Mouse (Mus musculus): ENCODE measurements around the gene Phox2a.

Gene Phox2a

DNA sequence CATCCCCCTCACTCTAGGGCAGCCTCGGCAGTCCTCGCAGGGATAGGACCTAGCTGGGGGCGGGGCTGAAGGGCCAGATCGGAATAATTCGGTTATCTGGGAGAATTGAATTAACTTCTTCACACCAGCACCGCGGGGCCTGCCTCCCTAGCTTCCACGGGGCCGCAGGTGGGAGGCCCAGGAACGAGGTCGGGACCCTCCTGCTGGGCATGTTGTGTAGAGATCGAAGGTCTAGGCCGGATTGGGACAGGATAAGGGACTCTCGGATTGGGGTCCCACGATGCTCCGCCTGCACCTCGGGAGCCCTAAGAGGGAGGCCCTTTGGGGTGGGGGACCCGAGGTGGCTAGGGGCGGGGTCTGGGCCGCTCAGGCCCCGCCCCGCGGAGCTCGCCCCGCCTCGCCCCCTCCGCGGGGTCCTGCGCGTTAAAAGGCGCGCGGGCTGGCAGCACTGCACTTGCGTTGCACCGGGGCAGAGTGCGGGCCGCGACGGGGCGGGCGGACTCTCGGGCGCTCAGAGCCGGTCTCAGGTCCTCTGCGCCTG lies at the start of gene Phox2a:
Phox2a (plus strand) TSS at position 453 of the 541 bp plus-strand sequence.
- DNase-seq (ENCODE audit: low spot score in 2 of 2): no peak

DNA sequence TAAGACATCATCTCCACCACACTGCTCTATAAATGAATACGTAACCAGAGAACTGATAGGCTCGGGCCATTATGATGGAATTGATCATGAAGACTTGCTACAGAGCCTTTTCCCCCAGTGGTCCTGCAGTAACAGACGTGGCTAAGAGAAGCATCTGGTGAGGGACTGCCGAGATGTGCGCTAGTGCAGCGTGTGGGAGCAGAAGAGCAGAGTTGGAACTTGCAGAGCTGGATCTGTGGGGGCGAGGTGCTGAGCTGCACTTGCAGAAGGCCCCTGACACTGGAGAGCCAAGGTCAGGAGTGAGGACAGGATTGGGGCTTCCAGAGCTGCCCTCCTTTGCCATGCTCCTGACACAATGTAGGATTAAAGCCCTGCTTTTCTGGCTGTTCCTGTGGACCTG lies 48.1 kb upstream of the Phox2a start:
- DNase-seq (ENCODE audit: low spot score in 2 of 2): no peak

DNA sequence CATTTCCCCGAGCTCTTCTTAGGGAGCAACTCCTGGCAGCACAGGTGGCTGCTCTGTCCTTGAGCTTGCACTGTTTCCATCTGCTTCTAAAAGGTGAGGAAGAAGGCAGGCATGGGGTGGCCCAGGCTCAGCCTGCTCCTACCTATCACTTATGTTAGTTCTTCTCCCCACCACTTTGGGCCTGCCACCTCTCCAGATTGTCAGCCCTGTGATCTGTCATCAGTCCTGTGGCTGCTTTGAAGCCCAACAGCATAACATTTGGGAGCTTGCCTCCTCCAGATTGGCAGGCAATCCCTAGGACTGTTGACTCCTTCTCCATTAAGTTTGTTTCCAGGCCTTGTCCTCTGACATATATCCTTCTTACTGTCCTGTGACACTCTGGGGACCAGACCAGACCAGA lies 46.5 kb upstream of the Phox2a start:
- no peak for DNase-seq (ENCODE audit: low spot score in 2 of 2)

DNA sequence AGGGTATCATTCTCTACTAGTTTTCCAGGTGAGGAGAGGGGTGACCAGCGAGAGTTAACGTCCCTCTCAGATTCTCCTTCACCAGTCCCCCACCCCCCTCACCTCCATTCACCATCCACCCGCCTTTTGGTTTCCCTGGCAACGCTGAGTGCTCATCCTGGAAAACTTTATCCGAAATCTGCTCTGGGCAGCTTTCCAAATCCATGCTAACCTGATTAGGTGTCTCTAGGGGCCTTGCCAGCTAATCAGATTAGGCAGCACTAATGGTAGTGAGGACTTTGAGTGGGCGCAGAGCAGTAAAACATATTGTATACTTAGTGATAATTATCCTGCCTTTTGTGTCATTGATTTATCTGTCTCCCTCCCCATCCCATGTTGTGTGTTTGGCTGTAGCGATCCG lies 45.4 kb upstream of the Phox2a start:
- no peak for DNase-seq (ENCODE audit: low spot score in 2 of 2)

DNA sequence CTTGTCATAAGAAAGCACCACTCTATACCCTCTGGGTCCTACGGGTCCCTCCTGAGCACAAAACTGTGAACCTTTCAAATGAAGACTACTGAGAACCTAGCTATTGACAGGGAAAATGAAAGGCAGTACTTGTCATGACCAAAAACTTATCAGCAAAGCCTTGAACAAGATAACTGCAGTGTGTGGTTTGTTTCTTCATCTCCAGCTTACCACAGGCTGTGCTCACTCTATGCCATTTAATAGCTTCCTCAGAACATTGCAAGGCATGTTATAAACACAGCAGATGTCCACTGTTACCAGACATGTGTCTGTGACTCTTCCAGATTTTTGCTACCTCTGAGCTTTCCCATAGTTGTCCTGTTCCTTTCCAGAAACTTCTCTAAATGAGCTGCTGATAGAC lies 41.1 kb upstream of the Phox2a start:
- no peak for DNase-seq (ENCODE audit: low spot score in 2 of 2)

DNA sequence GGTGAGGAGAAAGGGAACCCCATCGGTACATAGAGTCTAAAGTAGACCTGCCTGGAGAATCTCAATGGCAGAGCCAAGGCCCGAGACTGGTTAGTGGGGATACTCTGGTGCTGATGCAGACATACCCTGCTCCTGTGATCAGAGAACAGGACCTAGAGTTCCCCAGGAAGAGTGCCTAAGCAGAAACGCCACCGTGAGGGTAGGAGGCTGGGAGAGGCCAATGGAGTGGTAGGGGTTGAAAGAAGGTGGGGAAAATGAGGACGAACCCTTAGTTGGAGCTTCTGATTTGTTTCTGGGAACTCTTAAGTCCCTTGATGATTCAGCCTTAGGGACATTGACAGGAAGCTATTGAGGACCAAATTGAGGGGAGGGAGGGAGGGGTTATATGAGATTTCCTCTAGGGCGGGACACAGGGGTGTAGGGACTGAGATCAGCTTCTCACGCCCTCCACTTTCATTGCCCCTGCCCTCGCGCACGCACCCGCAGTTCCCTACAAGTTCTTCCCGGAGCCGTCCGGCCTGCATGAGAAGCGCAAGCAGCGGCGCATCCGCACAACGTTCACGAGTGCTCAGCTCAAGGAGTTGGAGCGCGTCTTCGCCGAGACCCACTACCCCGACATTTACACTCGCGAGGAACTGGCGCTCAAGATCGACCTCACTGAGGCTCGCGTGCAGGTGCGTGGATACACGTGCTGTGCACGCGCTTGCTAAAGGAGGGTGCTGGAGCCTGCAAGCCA lies 2.4 kb downstream of the Phox2a start:
- DNase-seq (ENCODE audit: low spot score in 2 of 2): no peak

DNA sequence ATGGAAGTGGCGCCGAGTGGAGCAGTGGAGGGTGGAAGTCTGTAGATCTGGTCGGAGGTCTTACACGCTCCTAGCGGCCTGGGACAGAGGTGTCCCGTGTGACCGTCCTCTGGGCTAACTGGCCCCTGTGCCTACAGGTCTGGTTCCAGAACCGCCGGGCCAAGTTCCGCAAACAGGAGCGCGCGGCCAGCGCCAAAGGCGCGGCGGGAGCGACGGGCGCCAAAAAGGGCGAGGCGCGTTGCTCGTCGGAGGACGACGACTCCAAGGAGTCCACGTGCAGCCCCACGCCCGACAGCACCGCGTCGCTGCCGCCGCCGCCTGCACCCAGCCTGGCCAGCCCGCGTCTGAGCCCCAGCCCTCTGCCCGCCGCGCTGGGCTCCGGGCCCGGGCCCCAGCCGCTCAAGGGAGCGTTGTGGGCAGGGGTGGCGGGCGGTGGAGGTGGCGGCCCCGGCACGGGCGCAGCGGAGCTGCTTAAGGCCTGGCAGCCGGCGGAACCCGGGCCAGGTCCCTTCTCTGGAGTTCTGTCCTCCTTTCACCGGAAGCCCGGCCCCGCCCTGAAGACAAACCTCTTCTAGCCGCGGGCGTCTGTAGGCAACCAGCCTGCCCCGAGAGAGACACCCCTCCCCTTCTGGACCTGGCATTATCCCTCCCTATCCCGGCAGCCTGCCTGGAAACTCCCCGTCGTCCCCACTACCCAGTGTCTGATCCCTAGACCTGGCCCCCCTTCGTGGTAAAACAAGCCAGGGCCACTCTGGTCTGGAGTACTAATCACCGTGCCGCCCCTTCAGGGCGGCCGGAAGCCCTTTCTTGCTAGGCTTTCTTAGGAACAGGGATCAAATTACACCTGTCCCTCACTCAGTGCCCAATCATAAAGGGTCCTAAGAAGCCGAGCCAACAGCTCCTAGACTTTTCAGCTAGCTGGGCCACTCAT lies 3.7 kb downstream of the Phox2a start:
- DNase-seq (ENCODE audit: low spot score in 2 of 2): peak; percentile 51 to 66

DNA sequence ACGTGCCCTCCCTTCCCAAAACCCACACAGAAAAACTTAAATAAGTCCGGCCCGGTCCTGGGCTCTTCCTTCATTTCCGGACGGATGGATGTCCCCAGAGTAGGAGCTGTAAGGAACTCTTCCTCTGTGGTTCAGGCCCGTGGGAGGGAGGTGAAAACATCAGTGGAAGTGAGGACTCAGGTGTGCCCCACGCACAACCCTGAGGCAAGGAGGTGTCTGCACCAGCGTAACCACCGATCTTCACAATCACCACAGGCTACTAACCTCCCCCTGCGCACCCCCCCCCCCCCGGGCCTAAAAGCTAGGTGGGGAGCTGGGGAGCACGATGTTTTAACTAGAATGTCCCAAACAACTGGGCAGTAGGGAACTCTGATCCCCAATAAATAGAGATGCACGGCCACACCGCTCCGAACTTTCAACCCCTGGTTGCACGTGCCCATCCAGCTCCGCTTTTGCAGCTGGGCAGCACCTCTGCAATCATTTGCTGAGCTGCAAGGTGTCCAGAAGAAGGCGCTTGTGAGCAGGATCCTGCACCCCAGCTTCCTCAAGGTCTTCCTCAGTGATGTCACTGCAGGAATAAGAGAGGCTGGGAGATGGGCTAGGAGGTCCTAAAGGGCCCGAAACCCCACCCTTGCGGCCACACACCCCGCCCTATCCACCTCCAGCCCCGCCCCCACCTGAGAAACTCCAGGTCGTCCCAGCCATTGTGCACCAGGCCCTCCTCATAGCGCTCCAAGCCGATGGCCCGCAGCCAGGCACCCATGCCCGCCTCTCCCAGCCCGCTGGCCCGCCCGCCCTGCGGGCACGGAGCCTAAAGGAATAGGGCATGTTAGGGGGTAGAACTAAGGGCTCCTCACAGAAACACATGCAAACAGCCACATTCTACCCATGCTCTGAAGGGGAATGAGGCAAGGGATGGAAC lies 5.0 kb downstream of the Phox2a start:
- DNase-seq (ENCODE audit: low spot score in 2 of 2): peak in 1 of 2 experiments; percentile 28

DNA sequence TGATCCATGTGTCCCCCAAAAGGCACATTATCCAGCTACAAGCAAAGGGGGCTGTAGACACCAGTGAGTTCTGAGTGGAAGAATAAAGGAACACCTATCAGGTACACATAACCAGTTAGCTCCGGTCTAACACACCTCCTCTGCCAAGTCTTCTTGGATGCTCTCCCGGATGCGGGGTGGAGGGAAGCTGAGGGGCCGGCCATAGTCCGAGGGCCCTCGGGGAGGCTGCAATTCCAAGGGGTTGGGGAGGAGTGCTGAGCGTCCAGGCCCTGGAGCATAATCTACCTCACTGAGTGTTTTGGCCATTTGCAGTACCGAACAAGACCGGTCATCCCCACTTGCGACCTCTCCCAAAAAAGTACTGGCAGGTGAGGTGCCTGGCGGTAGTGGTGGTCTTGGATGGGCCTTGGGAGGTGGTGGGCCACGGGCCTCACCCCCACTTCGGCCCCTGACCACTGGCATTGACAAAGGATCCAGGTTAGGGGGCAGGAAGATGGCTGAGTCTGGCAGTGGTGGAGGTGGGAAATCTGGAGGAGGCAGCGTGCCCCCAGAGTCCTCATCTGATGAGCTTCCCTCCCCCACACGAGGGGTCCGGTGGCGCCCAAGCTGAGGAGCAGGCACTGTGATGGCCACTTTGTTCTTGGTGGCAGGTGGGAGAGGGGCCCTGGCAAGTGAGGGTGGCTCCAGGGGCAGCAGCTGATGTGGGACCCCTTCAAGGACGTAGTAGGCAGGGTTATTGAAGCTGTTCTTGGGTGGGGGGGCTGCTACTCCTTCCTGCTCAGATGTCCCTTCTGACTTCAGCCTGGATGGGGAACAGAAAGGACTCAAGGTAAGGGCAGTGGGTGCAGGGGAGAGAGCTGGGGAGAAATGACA lies 5.9 kb downstream of the Phox2a start:
- DNase-seq (ENCODE audit: low spot score in 2 of 2): no peak

DNA sequence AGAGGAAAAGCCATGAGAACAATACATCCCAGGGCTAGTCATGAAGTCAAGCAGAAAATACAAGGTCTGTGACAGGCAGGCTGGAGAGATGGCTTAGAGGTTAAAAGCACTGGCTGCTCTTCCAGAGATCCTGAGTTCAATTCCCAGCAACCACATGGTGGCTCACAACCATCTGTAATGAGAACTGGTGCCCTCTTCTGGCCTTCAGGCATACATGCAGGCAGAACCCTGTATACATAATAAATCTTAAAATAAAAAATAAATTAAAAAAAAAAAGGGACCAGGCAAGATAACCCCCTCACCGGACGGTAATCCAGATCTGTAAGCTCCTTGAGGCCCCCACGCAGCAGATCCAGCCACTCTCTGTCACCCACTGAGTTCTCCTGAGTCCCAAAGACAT lies 12.3 kb downstream of the Phox2a start:
- DNase-seq (ENCODE audit: low spot score in 2 of 2): no peak

DNA sequence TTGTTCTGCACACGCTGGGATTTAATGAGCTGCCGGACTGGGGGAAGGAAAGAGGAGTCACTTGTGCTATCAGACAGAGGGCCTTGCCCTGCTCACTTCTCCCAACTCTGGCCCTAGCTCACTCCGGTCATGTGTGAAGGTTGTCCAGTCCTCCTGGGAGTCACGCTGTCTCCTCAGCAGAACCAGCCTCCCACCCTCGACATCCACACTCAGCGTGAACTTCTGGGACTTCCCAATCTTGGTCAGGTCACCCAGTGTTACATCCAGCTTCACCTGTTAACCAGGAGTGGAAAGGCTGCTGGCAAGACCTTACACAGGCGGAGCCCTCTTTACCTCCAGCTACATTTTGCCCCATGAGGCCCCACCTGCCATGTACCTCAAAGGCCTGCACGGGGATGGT lies 13.3 kb downstream of the Phox2a start:
- no peak for DNase-seq (ENCODE audit: low spot score in 2 of 2)

DNA sequence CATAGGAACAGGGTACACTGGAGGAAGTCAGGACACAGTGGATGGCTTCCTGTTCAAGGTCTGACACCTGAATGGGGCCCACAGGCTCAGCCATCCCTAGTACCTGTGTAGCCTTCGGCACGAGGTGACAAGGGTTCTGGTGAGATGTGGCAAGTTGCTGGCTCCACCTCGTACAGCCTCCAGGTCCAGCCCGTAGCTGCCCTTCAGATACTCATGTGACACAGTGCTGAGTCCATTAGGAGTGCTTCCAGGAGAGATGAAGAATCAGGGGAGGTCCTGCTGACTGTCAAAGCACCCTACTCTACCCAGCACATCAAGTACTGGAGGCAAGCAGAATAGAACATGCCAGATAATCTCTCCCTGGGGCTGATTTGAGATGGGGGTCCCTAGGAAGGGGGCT lies 14.3 kb downstream of the Phox2a start:
- no peak for DNase-seq (ENCODE audit: low spot score in 2 of 2)

DNA sequence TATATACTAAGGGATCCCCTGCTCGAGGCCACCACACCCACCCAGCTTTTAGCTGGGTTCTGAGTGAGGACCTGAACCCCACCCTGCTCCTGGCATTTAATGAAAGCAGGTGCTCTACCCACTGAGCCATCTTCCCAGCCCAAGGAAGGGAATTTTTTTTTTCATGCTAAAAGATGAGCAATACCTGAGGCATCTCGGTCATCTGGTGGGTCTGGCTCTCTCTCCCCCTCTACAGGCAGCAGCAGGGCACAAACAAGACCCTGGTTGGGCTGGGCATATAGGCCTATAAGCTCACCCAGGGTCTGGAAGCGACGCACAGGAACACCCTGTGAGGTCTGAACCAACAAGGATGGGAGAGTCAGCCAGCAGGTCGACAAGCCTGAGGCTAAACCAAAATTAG lies 15.2 kb downstream of the Phox2a start:
- DNase-seq (ENCODE audit: low spot score in 2 of 2): no peak

DNA sequence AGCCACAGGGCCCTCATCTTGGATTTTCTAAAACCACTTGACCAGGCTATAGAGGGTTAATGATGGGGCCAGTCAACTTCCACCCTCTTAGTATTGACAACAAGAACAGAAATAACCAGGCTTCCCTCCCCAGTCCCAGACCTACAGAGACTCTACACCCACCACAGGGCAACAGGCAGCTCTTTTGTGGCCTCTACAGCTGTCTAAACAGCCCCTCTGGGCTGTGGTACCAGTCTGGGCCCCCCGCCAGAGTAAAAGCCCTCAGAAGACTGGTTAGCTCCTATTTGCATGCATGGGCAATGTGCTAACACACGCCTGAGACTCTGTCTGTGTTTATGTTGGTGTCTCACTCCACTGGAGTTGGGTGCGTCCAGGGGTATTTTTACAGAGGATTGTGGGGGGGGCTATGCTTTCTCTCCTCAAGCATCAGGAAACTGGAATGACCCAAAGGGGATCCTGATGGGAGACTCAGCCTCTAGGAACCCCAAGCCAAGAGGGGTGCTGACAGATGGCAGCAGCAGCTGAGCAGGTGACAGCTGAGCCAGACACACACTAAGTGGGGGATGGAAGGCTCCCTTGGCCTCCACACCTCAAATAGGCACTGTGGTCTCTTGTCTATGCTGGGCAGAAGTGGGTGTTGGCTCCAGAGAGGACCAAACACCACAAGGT lies 15.9 kb downstream of the Phox2a start:
- no peak for DNase-seq (ENCODE audit: low spot score in 2 of 2)

DNA sequence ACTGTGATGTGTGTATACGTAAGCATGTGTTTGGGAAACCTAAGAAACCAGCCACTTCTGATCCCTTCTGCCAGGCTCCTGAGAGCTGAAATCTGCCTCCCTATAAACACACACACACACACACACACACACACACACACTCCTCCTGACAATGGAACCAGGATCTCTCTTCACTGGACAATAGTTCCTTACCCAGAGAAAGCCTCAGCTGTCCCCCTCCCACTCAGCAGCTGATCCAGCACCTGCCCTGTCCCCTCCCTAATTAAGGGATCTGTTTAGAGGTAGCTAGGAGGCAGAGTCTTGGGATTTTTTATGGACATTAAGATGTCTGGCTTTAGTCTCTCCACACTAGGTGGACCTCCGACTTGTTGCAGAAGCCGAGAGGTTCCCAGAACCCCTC lies 16.8 kb downstream of the Phox2a start:
- no peak for DNase-seq (ENCODE audit: low spot score in 2 of 2)

DNA sequence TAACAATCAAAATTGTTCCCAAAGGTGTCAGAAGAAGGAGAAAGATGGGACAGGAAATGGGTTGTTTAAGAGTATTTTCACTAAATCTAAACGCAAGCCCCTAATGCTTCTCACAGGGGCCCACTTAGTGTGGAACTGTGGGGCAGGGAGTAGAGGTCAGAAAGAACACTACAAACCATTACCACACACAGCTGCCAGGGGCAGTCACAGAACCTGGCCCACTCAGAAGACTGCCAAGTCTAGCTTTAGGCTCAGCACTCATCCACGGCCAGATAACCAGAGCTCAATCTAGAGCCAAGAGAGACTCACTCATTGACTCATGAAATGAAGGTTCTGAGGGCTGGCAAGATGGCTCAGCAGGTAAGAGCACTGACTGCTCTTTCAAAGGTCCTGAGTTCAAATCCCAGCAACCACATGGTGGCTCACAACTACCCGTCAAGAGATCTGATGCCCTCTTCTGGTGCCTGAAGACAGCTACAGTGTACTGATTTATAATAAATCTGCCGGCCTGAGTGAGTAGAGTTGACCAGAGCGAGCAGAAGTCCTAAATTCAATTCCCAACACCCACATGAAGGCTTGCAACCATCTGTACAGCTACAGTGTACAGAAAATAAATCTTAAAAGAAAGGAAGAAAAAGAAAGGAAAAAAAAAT lies 17.5 kb downstream of the Phox2a start:
- no peak for DNase-seq (ENCODE audit: low spot score in 2 of 2)

DNA sequence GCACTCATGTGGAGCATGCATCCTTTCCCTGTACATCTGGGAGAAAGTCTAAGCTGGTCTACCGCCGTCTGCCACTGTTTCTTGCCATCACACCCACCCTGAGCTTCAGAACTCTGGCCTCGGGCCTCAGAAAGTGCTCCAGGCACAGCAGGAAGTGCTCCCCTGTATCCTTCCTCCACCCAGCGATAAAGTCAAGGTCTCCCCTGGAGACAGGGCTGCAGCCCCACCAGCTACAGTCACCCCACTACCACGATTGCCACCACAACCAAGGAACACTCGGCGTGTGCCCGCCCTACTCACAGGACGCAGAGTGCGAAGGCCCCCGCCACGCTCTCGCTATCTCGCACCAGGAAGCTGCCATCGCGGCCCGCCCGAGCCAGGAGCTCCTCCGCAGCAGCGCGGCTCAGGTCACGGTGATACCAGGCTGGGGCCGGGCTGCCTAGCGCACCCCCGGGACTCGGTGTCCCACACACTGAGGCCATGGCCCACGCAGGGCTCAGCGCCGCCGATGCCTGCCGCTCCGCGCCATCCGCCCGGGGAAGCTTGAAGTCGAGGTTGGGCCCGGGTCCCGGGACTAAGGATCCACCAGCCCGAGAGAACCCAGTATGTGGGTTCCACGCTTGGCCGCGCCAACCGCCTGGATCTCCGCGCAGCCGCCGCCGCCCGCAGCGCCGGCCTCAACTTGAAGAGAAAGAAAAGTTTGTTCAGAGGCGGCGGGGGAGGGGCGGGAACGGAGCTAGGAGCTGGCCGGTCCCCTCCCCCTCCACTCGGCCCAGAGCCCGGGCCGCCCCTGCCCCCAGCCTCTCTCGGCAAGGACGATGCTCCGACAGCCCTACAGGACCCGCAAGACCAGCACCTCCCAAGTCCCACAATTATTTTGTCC lies 18.4 kb downstream of the Phox2a start:
- peak; percentile 44 to 65 for DNase-seq (ENCODE audit: low spot score in 2 of 2)

DNA sequence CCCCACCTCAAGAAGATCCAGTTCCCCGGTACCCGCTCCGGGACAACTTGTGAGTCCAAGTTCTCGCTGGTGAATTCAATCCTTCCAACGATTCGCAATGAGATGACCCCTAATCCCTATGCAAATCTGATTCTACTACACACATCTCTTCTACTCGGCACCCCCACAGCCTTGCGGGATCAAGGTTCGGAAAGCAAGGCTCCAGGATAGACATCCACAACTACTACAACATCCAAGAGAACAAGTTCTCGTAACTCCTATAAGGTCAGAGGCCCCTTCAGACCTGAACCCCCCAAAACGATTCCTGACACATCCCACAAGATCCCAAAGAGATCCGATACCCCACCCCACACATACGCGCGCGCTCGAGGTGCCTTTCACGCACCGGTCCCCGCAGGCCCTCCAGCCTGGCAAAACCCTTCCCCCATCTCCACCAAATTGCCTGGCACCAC lies 19.1 kb downstream of the Phox2a start:
- DNase-seq (ENCODE audit: low spot score in 2 of 2): peak in 1 of 2 experiments; percentile 58
